Mouse (Mus musculus): ENCODE results near the gene Nfib. TPM values are rescaled to one million over a fixed set of nuclear protein-coding genes. Genes with fewer than 3 reads are reported as not detected.

Gene Nfib
- polyA plus RNA-seq, 1 experiment from 2014 or later, result 113 TPM

DNA sequence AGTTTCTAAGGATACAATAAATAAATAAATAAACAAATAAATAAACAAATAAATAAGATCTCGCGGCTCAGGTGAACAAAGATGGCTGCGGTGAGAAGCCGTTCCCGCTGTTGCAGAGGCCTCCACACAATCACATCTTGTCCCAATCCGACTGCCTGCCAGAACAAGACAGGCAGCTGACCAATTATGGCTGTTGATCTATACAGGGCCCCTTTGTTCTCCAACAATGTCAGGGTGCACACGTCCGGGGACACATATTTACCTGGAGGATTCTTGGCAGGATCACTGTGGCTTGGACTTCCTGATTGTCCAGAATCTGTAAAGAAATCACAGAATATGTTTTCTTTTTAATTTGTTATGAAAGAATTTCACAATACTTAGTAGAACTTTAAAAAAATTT lies 322.2 kb downstream of the Nfib start:
- Histone ChIP-seq H3K4me3 (no peak overlapping the region), H3K9ac (no peak overlapping the region), H3K4me1 (peaks cover 37% of the 10 kb centered on the region), H3K27me3 (no peaks in the 10 kb centered on the region), H3K4me2 (no peak overlapping the region), H3K36me3 (peaks cover 3% of the 10 kb centered on the region; the same call in 1 of the 2 replicates), H3K9me3 (no peaks in the 10 kb centered on the region), H3K27ac (no peak overlapping the region)
- 71% methylated on average over 8 of the region's 8 CpGs for WGBS
- ATAC-seq (ENCODE audit: insufficient number of reproducible peaks, low FRiP score, low TSS enrichment, low read depth), result no peak

DNA sequence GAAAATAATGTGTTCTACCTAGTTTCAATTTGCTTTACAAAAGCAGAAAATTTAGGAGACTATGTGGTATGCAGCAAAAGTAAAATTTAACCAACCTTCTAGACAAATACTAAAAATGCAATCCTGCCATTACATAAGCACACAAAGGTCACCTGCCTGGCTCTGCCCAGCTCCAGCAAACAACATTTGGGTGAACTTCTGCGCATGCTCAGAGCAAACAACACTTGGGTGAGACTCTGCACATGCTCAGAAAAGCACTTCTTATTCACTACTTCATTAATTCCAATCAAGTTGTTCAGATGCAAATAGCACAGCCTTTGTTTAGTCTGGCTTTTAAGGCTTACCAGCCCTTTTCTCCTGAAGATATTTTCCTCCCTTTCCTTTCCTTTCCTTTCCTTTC lies 323.8 kb downstream of the Nfib start:
- H3K27me3 ChIP-seq, result no peaks in the 10 kb centered on the region
- ATAC-seq (ENCODE audit: insufficient number of reproducible peaks, low FRiP score, low TSS enrichment, low read depth), result no peak
- peaks cover 28% of the 10 kb centered on the region for H3K4me1 ChIP-seq
- H3K27ac ChIP-seq, result no peak overlapping the region
- H3K4me2 ChIP-seq, result no peak overlapping the region
- no peaks in the 10 kb centered on the region for H3K9me3 ChIP-seq
- WGBS, result 76% methylated on average over 1 of the region's 1 CpGs
- H3K9ac ChIP-seq, result no peak overlapping the region
- peaks cover 3% of the 10 kb centered on the region; the same call in 1 of the 2 replicates for H3K36me3 ChIP-seq
- H3K4me3 ChIP-seq, result no peak overlapping the region

DNA sequence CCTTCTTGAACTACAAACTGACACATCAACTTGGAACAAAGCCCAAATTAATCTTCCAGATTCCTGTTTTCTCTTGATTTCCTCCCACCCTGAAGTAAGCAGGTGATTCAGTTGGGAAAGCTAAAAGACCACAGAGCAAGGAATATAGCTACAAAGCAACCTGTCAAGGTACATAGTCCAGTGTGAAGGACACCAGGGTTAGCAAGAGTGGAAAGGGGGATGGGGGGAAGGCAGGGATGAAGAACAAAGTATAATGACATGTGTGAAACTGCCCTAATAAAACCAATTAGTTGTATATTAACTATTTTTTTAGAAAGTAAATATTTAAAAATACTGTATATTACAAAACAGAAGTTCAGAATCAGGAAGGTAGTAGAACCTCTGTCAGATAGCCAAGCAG lies 325.0 kb downstream of the Nfib start:
- no peak overlapping the region for H3K4me2 ChIP-seq
- no peak overlapping the region for H3K4me3 ChIP-seq
- H3K4me1 ChIP-seq, result peaks cover 23% of the 10 kb centered on the region
- H3K9ac ChIP-seq, result no peak overlapping the region
- H3K27ac ChIP-seq, result no peak overlapping the region
- no peak for ATAC-seq (ENCODE audit: insufficient number of reproducible peaks, low FRiP score, low TSS enrichment, low read depth)
- no peaks in the 10 kb centered on the region for H3K27me3 ChIP-seq
- H3K36me3 ChIP-seq, result peaks cover 3% of the 10 kb centered on the region; the same call in 1 of the 2 replicates
- no peaks in the 10 kb centered on the region for H3K9me3 ChIP-seq

DNA sequence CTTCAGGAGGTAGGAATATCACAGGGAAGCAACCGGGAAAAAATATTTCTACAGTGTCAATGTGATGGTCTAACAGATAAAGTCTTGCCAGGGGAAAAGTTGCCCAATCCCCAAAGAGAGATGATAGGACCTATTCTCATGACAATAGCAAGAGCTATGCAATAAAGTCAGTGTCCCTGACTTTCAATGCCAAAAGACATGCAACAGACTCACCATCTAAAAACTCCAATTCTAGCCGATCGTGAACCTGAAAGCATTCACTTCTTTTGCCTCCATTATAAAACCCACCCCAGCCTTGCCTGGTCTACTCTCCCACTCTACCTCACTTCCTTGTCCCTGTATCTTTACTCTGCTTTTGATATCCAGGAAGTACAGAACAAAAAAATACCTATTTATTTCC lies 327.5 kb downstream of the Nfib start:
- no peak overlapping the region for H3K4me3 ChIP-seq
- H3K27me3 ChIP-seq, result no peaks in the 10 kb centered on the region
- 92% methylated on average over 3 of the region's 3 CpGs for WGBS
- H3K9me3 ChIP-seq, result no peaks in the 10 kb centered on the region
- ATAC-seq (ENCODE audit: insufficient number of reproducible peaks, low FRiP score, low TSS enrichment, low read depth), result no peak
- no peak overlapping the region for H3K4me2 ChIP-seq
- H3K4me1 ChIP-seq, result peaks cover 11% of the 10 kb centered on the region; the same call in 1 of the 2 replicates
- no peak overlapping the region for H3K27ac ChIP-seq
- peaks cover 3% of the 10 kb centered on the region; the same call in 1 of the 2 replicates for H3K36me3 ChIP-seq
- no peak overlapping the region for H3K9ac ChIP-seq

DNA sequence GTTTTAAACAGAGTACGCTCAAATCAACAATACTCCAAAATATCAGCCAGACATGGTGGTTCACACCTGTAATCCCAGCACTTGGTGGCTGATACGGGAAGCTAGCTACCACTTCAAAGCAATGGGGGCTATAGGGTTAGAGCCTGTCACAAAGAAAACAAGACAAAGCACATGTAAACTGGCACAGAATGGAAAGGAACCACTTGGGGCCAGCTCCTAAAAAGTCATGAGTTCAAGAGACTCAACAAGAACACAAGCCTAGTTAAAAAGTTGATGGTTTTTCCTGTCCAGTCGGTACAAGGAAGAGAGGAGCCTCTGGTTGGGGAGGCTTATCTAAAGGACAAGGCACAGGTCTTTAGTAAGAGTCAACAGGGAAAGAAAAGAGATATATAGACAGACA lies 327.9 kb downstream of the Nfib start:
- Histone ChIP-seq H3K4me3 (no peak overlapping the region), H3K36me3 (peaks cover 5% of the 10 kb centered on the region; the same call in 1 of the 2 replicates), H3K27me3 (no peaks in the 10 kb centered on the region), H3K9ac (no peak overlapping the region), H3K4me1 (peaks cover 11% of the 10 kb centered on the region; the same call in 1 of the 2 replicates), H3K27ac (no peak overlapping the region), H3K9me3 (no peaks in the 10 kb centered on the region), H3K4me2 (no peak overlapping the region)
- ATAC-seq (ENCODE audit: insufficient number of reproducible peaks, low FRiP score, low TSS enrichment, low read depth), result no peak
- 89% methylated on average over 3 of the region's 3 CpGs for WGBS

DNA sequence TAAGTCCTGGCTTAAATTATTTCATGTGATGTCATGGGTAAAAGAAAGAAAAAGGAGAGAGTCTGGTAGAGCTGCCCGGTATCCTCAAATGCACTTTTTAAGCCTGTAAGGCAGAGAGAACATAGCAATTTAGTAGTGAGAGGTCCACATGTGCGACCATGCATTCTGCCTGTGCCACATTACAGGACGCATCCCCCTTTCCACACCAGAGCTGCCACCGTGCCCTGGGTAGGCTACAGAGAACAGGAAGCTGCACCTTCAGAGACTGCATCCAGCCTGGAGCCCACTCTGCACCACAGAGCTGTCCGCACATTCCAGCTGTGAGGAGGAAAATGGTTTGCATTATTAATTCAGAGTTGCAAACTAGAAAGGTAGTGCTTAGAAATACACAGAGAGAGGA lies 331.0 kb downstream of the Nfib start:
- H3K4me3 ChIP-seq, result no peak overlapping the region
- 0 out of 2 replicates have a peak overlapping the region, but pooled peaks have one; percentile 14 for H3K27ac ChIP-seq
- ATAC-seq (ENCODE audit: insufficient number of reproducible peaks, low FRiP score, low TSS enrichment, low read depth), result no peak
- WGBS, result 60% methylated on average over 5 of the region's 5 CpGs
- H3K4me2 ChIP-seq, result no peak overlapping the region
- H3K9me3 ChIP-seq, result no peaks in the 10 kb centered on the region
- H3K9ac ChIP-seq, result no peak overlapping the region
- peaks cover 9% of the 10 kb centered on the region; the same call in 1 of the 2 replicates for H3K4me1 ChIP-seq
- H3K27me3 ChIP-seq, result no peaks in the 10 kb centered on the region
- peaks cover 10% of the 10 kb centered on the region for H3K36me3 ChIP-seq

DNA sequence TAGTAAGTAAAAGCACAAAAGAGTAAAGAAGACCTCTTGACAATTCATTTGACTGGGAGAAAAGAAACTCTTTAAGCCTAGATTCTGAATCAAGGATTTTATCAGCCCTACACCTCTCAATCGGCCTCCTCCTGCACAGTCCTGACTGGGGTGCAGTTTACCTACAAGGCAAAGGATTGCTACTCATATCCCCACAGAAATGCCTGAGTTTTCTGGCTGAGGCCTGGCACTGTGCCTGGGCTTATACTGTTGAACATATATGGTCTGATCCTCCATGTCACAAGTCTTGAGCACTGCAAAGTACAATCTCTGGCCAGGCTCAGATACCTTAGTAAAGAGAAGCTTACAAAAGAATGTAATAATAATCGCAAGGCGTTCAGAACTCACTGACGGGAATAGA lies 333.3 kb downstream of the Nfib start:
- no peak for ATAC-seq (ENCODE audit: insufficient number of reproducible peaks, low FRiP score, low TSS enrichment, low read depth)
- H3K9ac ChIP-seq, result no peak overlapping the region
- WGBS, result 91% methylated on average over 4 of the region's 4 CpGs
- H3K9me3 ChIP-seq, result no peaks in the 10 kb centered on the region
- peaks cover 18% of the 10 kb centered on the region; the same call in 1 of the 2 replicates for H3K4me1 ChIP-seq
- no peak overlapping the region for H3K4me3 ChIP-seq
- H3K27ac ChIP-seq, result no peak overlapping the region
- H3K4me2 ChIP-seq, result no peak overlapping the region
- no peaks in the 10 kb centered on the region for H3K27me3 ChIP-seq
- H3K36me3 ChIP-seq, result peaks cover 10% of the 10 kb centered on the region

DNA sequence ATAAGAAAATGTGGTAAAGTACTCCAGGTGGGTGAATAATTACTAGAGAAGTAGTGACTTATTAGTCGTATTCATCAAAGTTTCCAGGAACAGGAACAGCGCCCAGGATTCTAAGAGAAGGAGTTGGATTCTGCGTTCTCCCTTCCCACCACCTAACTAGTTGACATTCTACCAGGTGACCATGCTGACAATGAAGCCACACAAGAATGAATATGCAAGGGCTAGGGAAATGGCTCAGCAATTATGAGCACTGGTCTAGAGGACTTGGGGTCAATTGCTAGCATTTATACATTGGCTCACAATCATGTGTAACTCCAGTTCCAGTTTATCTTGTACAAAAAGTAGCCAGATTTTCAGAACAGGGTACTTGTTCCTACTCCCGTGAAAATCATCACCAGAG lies 334.1 kb downstream of the Nfib start:
- no peak for ATAC-seq (ENCODE audit: insufficient number of reproducible peaks, low FRiP score, low TSS enrichment, low read depth)
- Histone ChIP-seq H3K27ac (no peak overlapping the region), H3K4me1 (peaks cover 18% of the 10 kb centered on the region; the same call in 1 of the 2 replicates), H3K27me3 (no peaks in the 10 kb centered on the region), H3K9me3 (no peaks in the 10 kb centered on the region), H3K36me3 (peaks cover 10% of the 10 kb centered on the region), H3K9ac (no peak overlapping the region), H3K4me3 (no peak overlapping the region), H3K4me2 (no peak overlapping the region)
- WGBS, result 81% methylated on average over 4 of the region's 4 CpGs

DNA sequence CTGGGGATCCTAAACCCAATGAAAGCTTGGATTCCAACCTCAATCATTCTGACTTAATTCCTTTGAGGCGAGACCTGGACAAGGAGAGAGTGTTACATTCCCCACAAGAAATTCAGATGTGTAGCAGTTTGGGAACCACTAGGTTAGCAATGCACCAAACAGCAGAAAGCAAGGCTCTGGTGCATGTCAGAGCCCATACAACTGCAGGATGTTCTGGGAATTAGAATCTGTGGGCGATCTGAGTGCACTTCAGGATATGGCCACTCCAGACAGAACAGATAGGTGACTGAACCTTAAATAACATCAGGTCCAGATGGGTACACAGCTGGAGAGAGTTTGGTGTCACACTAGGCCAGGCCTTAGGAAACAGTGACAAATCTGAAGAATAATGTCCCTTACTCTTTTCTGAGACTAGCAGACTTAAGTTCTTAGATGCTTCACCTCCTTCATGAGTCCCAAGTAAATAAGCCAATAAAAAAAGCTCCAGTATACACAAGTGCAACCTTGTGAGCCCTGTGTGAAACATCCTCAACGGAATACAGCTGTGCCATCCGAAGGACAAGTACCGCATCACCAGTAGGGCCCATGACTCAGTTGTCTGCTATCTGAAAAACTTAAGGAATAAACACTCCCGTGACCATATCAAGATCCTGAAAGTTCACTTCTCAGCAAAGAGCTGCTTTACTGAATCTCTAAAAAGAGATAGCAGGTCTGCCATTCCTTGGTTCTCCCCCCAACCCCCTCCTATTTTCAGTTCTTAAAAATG lies 336.4 kb downstream of the Nfib start:
- Histone ChIP-seq H3K27ac (peak overlapping the region; percentile 40; the same call in 1 of the 2 replicates), H3K4me2 (no peak overlapping the region), H3K36me3 (peaks cover 10% of the 10 kb centered on the region), H3K4me3 (no peak overlapping the region), H3K27me3 (no peaks in the 10 kb centered on the region), H3K9me3 (no peaks in the 10 kb centered on the region), H3K9ac (no peak overlapping the region), H3K4me1 (peaks cover 19% of the 10 kb centered on the region)
- no peak for ATAC-seq (ENCODE audit: insufficient number of reproducible peaks, low FRiP score, low TSS enrichment, low read depth)
- WGBS, result 78% methylated on average over 6 of the region's 6 CpGs

DNA sequence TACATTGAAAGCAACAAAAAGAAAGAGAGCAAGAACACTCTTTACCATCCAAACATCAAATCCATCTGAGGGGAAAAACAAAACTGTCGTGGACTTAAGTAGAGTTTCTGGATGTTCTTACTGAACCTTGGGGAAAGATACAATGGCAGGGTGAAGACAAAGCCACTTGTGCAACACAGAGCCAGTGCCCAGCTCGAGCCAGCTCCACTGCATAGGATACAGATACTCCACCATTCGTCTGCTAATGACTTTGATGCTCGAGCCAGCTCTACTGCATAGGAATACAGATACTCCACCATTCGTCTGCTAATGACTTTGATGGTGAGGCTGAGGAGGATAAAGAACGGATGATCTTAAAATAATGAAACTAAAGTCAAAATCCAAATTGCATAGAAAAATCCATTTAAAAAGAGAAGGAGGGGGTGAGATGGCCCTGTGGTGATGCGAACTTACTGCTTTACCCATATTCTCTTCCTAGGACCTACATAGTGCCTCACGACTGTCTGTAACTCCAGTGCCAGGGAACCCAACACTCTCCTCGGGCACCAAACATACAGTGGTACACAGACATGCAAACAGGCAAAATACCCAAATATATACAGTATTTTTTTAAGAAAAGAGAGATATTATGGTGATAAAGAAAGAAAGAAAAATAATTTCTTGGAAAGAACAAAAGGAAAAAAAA lies 337.3 kb downstream of the Nfib start:
- WGBS, result 81% methylated on average over 9 of the region's 9 CpGs
- H3K36me3 ChIP-seq, result peaks cover 10% of the 10 kb centered on the region
- no peak overlapping the region for H3K27ac ChIP-seq
- H3K4me3 ChIP-seq, result no peak overlapping the region
- no peaks in the 10 kb centered on the region for H3K27me3 ChIP-seq
- H3K4me1 ChIP-seq, result peaks cover 26% of the 10 kb centered on the region
- no peaks in the 10 kb centered on the region for H3K9me3 ChIP-seq
- no peak overlapping the region for H3K4me2 ChIP-seq
- ATAC-seq (ENCODE audit: insufficient number of reproducible peaks, low FRiP score, low TSS enrichment, low read depth), result no peak
- H3K9ac ChIP-seq, result no peak overlapping the region

DNA sequence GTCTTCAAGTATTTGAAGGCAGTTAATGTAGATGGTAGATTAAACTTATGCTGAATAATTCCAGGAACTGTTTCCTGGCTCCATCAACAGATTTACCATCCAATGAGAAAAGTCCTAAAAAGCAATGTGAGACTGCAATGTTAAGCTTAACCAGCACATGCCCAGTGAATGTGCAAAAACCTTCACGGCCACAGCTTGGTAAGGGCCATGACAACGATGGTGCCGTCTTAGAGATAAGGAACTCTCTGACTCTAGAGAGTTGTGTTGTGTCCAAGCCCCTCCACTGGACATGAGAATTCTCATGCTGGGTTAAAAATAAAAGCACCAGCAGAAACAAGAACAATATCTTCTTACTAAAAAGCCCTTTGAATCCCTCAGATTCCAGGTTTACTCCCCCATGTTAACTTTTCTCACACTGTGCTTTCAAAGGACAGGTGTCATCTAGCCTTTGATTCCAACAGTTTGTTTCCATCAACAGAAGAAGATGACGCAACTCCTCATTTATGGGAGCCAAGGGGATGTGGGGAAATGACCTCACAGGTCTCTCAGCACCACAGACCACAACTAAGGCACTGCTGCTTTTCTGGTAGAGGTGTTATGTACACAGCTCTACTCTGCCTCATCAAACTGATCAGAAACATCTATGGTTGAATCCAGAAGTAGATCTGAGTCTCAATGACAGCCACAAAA lies 340.7 kb downstream of the Nfib start:
- Histone ChIP-seq H3K4me2 (no peak overlapping the region), H3K36me3 (no peaks in the 10 kb centered on the region), H3K9me3 (no peaks in the 10 kb centered on the region), H3K27me3 (no peaks in the 10 kb centered on the region), H3K4me3 (no peak overlapping the region), H3K4me1 (peaks cover 37% of the 10 kb centered on the region), H3K9ac (no peak overlapping the region), H3K27ac (0 out of 2 replicates have a peak overlapping the region, but pooled peaks have one; percentile 3)
- WGBS, result 70% methylated on average over 4 of the region's 4 CpGs
- no peak for ATAC-seq (ENCODE audit: insufficient number of reproducible peaks, low FRiP score, low TSS enrichment, low read depth)

DNA sequence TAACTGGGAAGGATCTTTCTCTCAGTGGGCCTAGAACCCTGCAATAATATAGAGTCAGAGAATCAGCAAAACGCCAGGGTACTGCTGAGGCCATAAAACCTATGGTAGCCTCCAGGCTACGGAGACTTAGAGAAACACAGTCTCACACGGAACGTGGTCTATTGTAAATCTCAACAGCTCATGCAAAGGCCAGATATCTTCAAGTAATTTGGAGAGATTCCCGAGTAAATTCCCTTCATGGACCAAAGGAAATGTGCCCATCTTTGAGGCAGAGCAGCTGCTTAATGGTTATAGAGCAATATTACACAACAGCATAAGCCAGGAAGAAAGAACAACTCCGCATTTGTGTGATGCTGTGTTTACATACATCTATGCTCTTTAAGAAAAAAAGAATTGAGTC lies 341.6 kb downstream of the Nfib start:
- no peaks in the 10 kb centered on the region for H3K9me3 ChIP-seq
- H3K4me3 ChIP-seq, result no peak overlapping the region
- H3K27me3 ChIP-seq, result no peaks in the 10 kb centered on the region
- no peak overlapping the region for H3K4me2 ChIP-seq
- peaks cover 3% of the 10 kb centered on the region for H3K36me3 ChIP-seq
- ATAC-seq (ENCODE audit: insufficient number of reproducible peaks, low FRiP score, low TSS enrichment, low read depth), result no peak
- peaks cover 33% of the 10 kb centered on the region for H3K4me1 ChIP-seq
- no peak overlapping the region for H3K9ac ChIP-seq
- H3K27ac ChIP-seq, result no peak overlapping the region
- WGBS, result 52% methylated on average over 6 of the region's 6 CpGs

Data from limb, embryonic 15.5 days (tissue).